Mouse (Mus musculus) midbrain, postnatal 0 days (tissue): ENCODE results near the gene Aimp1. TPM values are rescaled to one million over a fixed set of nuclear protein-coding genes. Genes with fewer than 3 reads are reported as not detected.
A peak's percentile ranks its signal among the peaks of the same experiment; 100 is the strongest.

ENCODE experiments used
- ATAC-seq: fragments of 200-750 bp; cut with Nextera tagmentation; 2 replicates; pipeline ENCODE4 v1.8.0; 2017; ENCODE audit warnings: moderate number of reproducible peaks, mild to moderate bottlenecking, moderate TSS enrichment, moderate library complexity; ENCODE audit not compliant: low FRiP score
- DNase-seq: peaks from one replicate; pipeline ENCODE4 v3.0.0-alpha.2; 2015; ENCODE audit warnings: low spot score
- H3K27ac ChIP-seq: fragments of 300-500 bp; sonication (generic); 2 replicates; pipeline ENCODE4 v1.5.1; 2014; ENCODE audit warnings: low read depth, mild to moderate bottlenecking, low read length, mixed read lengths
- H3K27me3 ChIP-seq: fragments of 300-500 bp; sonication (generic); 2 replicates; pipeline ENCODE4 v1.6.1; 2014; ENCODE audit warnings: low read length, control low read depth, mixed read lengths; ENCODE audit not compliant: insufficient read depth
- H3K36me3 ChIP-seq: fragments of 300-500 bp; sonication (generic); 2 replicates; pipeline ENCODE4 v1.6.1; 2014; ENCODE audit warnings: low read length, control low read depth, mixed read lengths; ENCODE audit not compliant: insufficient read depth
- H3K4me1 ChIP-seq: fragments of 300-500 bp; sonication (generic); 2 replicates; pipeline ENCODE4 v1.6.1; 2014; ENCODE audit warnings: mild to moderate bottlenecking, control low read depth, antibody characterized with exemption, low read length, mixed read lengths; ENCODE audit not compliant: insufficient read depth
- H3K4me2 ChIP-seq: fragments of 300-500 bp; sonication (generic); 2 replicates; pipeline ENCODE4 v1.6.1; 2014; ENCODE audit warnings: low read depth, mild to moderate bottlenecking, low read length, mixed read lengths; ENCODE audit not compliant: poor library complexity, severe bottlenecking
- H3K4me3 ChIP-seq: fragments of 300-500 bp; sonication (generic); 2 replicates; pipeline ENCODE4 v1.5.1; 2014; ENCODE audit warnings: low read depth, mild to moderate bottlenecking, low read length, moderate library complexity
- H3K9ac ChIP-seq: fragments of 300-500 bp; sonication (generic); replicated peaks from 2 replicates; pipeline ENCODE4 v1.6.1; 2014; ENCODE audit warnings: mild to moderate bottlenecking, low read length, moderate library complexity, mixed read lengths; ENCODE audit not compliant: poor library complexity, severe bottlenecking
- H3K9me3 ChIP-seq: fragments of 300-500 bp; sonication (generic); 2 replicates; pipeline ENCODE4 v1.6.1; 2016; ENCODE audit warnings: low read length, control low read depth
- CTCF ChIP-seq: IDR thresholded peaks from 2 replicates; pipeline ENCODE4 v1.5.1; 2016; ENCODE audit warnings: antibody characterized with exemption, mild to moderate bottlenecking
- WGBS: fragments of 180-500 bp; shearing (Covaris S2); extraction: QIAGEN DNeasy Blood & Tissue Kit; methylation state at CpG from one replicate; pipeline ENCODE4 v1.1.7; 2014; 5-methylcytosine and 5-hydroxymethylcytosine counted together
- polyA plus RNA-seq: library from polyadenylated mRNA; unstranded; fragments of >200 nt; fragmentation: Nextera tagmentation; extraction: Ambion mirVana; gene quantifications from 2 replicates; pipeline ENCODE4 v1.2.1, GENCODE M21; 2015
- total RNA-seq: library from RNA; depleted of rRNA; stranded (reverse); fragments of >200 nt; gene quantifications from 2 replicates; pipeline ENCODE4 v1.2.3, GENCODE M21; 2014; rRNA removed

The Aimp1 gene
- total and polyA plus RNA-seq, 2 experiments from 2014 or later, result 32.1 to 67.2 TPM

DNA sequence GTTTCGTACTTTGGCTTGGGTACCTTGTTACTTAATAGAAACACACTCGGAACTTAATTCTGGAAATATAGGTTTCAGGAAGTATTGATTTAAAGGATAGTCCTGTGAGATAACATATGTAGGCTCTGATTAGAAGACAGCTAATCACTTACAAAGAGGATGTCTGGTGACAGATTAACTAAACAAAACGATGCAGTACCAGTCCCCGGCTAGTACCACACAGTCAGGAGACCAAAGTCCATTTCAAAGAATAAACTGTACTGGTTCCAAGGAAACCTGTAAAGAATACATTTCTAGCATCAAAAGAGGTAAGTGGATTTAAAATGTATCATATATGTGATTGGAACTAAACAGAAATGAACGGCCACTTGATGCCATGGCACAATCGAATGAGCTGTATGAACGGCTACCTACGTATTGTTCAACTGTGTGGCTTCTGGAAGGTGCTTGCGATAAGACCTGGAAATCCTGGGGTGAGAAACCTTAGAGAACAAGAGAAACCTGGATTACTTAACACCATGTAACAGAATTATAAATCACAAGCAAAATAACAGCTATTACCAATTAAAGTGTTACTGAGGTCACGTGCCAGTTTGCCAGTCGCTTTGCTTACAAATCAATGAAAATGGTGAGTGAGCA is 54.5 kb downstream of the Aimp1 start, which contains the start of gene Gimd1:
TSS of gene Gimd1 (plus strand) at position 220 of the 639 bp plus-strand sequence.
- Histone ChIP-seq H3K4me2 (no peak within 1 kb of the TSS), H3K36me3 (no peaks in the 10 kb centered on the region), H3K4me1 (no peaks in the 10 kb centered on the region), H3K9me3 (no peaks in the 10 kb centered on the region), H3K27me3 (no peaks in the 10 kb centered on the region), H3K27ac (no peak within 1 kb of the TSS), H3K9ac (no peak within 1 kb of the TSS), H3K4me3 (no peak within 1 kb of the TSS)
- TF ChIP-seq CTCF, result no peak
- ATAC-seq, result no peak
- WGBS, result 93% methylated on average over 11 of the region's 11 CpGs
- DNase-seq, result no peak

DNA sequence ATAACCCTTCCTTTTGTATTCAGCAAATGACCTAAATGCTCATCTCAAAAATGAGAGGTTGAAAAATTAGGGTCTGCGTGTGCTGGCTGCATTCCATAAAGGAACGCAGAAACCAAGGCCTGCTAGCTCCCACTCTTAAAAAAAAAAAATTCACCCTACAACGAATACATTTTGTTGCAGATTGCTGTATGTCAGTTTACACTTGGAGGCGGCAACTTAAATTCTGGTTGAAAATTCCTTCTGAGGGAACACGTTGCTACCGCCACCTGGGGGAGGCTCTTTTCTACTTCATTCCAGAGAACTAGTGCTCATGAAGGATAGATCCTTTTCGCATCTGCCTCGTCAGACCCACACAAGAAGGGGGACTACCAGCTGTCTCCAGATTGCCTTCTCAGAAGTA is 55.4 kb downstream of the Aimp1 start:
- H3K4me3 ChIP-seq, result no peak overlapping the region
- WGBS, result 58% methylated on average over 8 of the region's 8 CpGs
- ATAC-seq (no peak), DNase-seq (peak; percentile 37)
- H3K9ac ChIP-seq, result no peak overlapping the region
- H3K4me2 ChIP-seq, result no peak overlapping the region
- H3K4me1 ChIP-seq, result no peaks in the 10 kb centered on the region
- TF ChIP-seq CTCF, result peak; percentile 60
- no peak overlapping the region for H3K27ac ChIP-seq
- H3K9me3 ChIP-seq, result no peaks in the 10 kb centered on the region
- H3K36me3 ChIP-seq, result no peaks in the 10 kb centered on the region
- no peaks in the 10 kb centered on the region for H3K27me3 ChIP-seq

Other genes with a start within 250 kb of the Aimp1 start
- not detected in 2 replicates for gene Gimd1, start 54.5 kb downstream of the Aimp1 start, total RNA-seq
- gene Gimd1, start 54.5 kb downstream of the Aimp1 start, polyA plus RNA-seq, result not detected in 2 replicates
- gene Tbck, start 226 bp downstream of the Aimp1 start, total RNA-seq, result 43.5 and 45.6 TPM in 2 replicates
- 31.0 and 33.2 TPM in 2 replicates for gene Tbck, start 226 bp downstream of the Aimp1 start, polyA plus RNA-seq